Mouse (Mus musculus) cortical plate, adult 2 months (tissue): ENCODE measurements at regions not wholly inside any gene's neighbourhood (a gene's known extent, or its start where the extent isn't known, plus 50 kb on each side); places are given as distances from the start of the nearest gene placed in this dataset.

Experiments used
- H3K27ac ChIP-seq: fragments of 200-500 bp; 2 replicates; pipeline ENCODE4 v1.5.1; 2012; ENCODE audit warnings: low read length, control low read depth, inconsistent platforms; ENCODE audit not compliant: insufficient read depth
- H3K4me1 ChIP-seq: fragments of 200-500 bp; 2 replicates; pipeline ENCODE4 v1.6.1; 2011; ENCODE audit warnings: low read length; ENCODE audit not compliant: control insufficient read depth, insufficient read depth
- H3K4me3 ChIP-seq: fragments of 200-500 bp; 2 replicates; pipeline ENCODE4 v1.5.1; 2011; ENCODE audit warnings: mild to moderate bottlenecking, low read length, control low read depth; ENCODE audit not compliant: insufficient read depth
- CTCF ChIP-seq: fragments of 200-500 bp; IDR thresholded peaks from 2 replicates; pipeline ENCODE4 v1.5.1; 2011; ENCODE audit warnings: mild to moderate bottlenecking, control low read depth, low read length; ENCODE audit not compliant: insufficient read depth; ENCODE audit errors: extremely low read depth
- POLR2A ChIP-seq: fragments of 200-500 bp; IDR thresholded peaks from 2 replicates; pipeline ENCODE4 v1.6.1; 2011; ENCODE audit warnings: mild to moderate bottlenecking, low read length, control low read depth; ENCODE audit not compliant: insufficient read depth; ENCODE audit errors: extremely low read depth

GRCm38 (mm10) chr1:28229611-28230010, 550.4 kb downstream of the Gm597 start:
- TF ChIP-seq CTCF: 0 out of 2 replicates have a peak, but pooled peaks have one; percentile 5
- TF ChIP-seq POLR2A: no peak

GRCm38 (mm10) chr1:28214243-28215038, 565.6 kb downstream of the Gm597 start:
- no peak for TF ChIP-seq CTCF
- TF ChIP-seq POLR2A: no peak
- H3K4me3 ChIP-seq: no peak overlapping the region
- H3K27ac ChIP-seq: 0 out of 2 replicates have a peak overlapping the region, but pooled peaks have one; percentile 6
- H3K4me1 ChIP-seq: no peaks in the 10 kb centered on the region

More at GRCm38 (mm10) chr1:28229611-28230010, 550.4 kb downstream of the Gm597 start:
- Histone ChIP-seq H3K4me3 (no peak overlapping the region), H3K4me1 (no peaks in the 10 kb centered on the region), H3K27ac (no peak overlapping the region)
